Mouse (Mus musculus): ENCODE data around the gene Arid2. TPM values are rescaled to one million over a fixed set of nuclear protein-coding genes. Genes with fewer than 3 reads are reported as not detected.
A peak's percentile ranks its signal among the peaks of the same experiment; 100 is the strongest.

Gene Arid2
- polyA plus RNA-seq, 1 experiment from 2014 or later, result 28.7 TPM

DNA sequence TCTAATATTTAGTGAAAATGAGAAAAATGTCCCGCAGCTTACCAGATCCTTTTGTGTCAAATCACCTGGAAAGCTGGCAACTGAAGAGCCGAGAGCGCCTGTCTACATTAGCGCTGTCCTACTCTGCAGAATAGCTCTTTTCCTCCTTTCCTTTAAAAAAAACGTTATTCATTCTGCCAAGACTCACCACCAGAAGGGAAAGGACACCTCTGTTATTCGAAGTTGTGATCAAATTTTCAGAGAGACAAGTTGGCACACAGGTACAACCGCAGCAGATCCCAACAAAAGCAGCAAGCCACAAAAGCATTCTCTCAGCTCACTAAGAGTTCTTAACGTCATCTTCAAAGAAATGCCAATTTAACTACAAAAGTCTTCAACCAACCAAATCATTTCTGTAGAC is 4.2 kb upstream of the Arid2 start:
- no peaks in the 10 kb centered on the region; the same call in 1 of the 2 replicates for H3K36me3 ChIP-seq (ENCODE audit: control insufficient read depth, insufficient read depth)
- ATAC-seq, result no peak
- H3K27ac ChIP-seq (ENCODE audit: low read length), result peak overlapping the region; percentile 42
- peak overlapping the region; percentile 96 for H3K4me3 ChIP-seq (replicated peaks; ENCODE audit: low read length)
- H3K9me3 ChIP-seq (ENCODE audit: control insufficient read depth, low read length), result 0 out of 2 replicates have a peak, but pooled peaks cover 4% of the 10 kb centered on the region
- peak overlapping the region; percentile 65 for H3K4me2 ChIP-seq (ENCODE audit: low read length)
- peaks cover 22% of the 10 kb centered on the region for H3K4me1 ChIP-seq (replicated peaks; ENCODE audit: control insufficient read depth, insufficient read depth, low read length)
- H3K27me3 ChIP-seq (replicated peaks; ENCODE audit: control insufficient read depth, insufficient read depth, low read length), result no peaks in the 10 kb centered on the region
- peak overlapping the region; percentile 31; the same call in 1 of the 2 replicates for H3K9ac ChIP-seq (replicated peaks; ENCODE audit: low read depth, low read length)
- WGBS, result 23% methylated on average over 8 of the region's 8 CpGs

DNA sequence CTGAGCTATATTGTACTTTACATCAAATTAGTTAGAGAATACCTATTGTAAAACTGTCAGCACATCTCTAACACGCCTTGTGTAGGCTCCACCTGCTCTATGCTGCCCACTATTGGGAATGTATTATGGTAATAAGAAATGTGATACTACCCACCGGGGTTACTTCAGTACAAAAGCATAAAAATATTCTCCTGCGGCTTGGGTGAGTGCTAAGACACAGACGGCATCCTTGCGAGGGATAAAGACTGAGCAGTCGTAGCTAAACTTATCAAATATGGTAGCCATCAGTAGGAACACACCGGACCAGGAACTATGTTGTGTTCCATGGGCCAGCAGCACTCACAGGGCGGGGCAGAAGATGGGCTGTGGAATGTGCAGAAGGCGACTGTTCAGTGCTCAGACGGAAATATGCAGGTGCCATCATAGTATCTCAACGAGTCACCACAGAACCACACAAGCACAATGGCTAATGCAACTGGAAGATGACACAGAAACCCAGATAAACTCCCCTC is 3.3 kb upstream of the Arid2 start:
- H3K9ac ChIP-seq (replicated peaks; ENCODE audit: low read depth, low read length), result peak overlapping the region; percentile 98
- peak overlapping the region; percentile 96 for H3K4me3 ChIP-seq (replicated peaks; ENCODE audit: low read length)
- H3K9me3 ChIP-seq (ENCODE audit: control insufficient read depth, low read length), result 0 out of 2 replicates have a peak, but pooled peaks cover 4% of the 10 kb centered on the region
- no peaks in the 10 kb centered on the region; the same call in 1 of the 2 replicates for H3K36me3 ChIP-seq (ENCODE audit: control insufficient read depth, insufficient read depth)
- H3K4me2 ChIP-seq (ENCODE audit: low read length), result peak overlapping the region; percentile 65
- under 1% methylated on average over 11 of the region's 11 CpGs for WGBS
- H3K27me3 ChIP-seq (replicated peaks; ENCODE audit: control insufficient read depth, insufficient read depth, low read length), result no peaks in the 10 kb centered on the region
- H3K27ac ChIP-seq (ENCODE audit: low read length), result peak overlapping the region; percentile 100
- H3K4me1 ChIP-seq (replicated peaks; ENCODE audit: control insufficient read depth, insufficient read depth, low read length), result peaks cover 24% of the 10 kb centered on the region
- no peak for ATAC-seq

DNA sequence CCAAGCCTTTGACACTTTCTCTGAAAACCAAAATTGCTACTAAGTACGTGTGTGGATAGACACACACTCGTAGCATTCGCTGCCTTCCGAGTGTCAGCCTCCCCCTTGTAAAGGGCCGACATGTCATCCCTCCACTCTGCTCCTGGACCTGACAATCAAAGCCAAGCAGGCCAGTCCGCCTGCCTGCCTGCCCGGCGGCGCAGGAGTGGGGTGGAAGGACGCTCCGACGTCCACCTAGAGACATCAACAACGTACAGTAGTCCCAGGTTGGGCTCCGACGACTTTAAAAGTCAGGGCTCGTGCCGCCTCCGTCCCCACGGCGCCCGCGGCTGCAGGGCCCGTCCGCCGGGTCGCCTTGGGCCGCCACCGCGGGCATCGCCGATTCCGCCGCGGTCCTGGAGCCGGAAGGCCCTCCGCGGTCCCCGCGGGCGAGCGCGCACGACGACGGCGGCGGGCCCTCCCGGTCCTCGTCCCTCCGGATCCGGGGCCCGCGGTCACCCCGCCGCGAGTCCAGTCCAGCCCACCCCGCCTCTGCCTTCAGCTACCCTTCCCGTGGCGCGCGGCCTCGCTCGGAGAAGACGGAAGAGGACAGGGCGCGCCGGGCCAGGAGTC is 2.5 kb upstream of the Arid2 start:
- WGBS, result under 1% methylated on average over 66 of the region's 67 CpGs
- Histone ChIP-seq H3K4me3 (replicated peaks; ENCODE audit: low read length) (peak overlapping the region; percentile 96), H3K9me3 (ENCODE audit: control insufficient read depth, low read length) (0 out of 2 replicates have a peak, but pooled peaks cover 4% of the 10 kb centered on the region), H3K9ac (replicated peaks; ENCODE audit: low read depth, low read length) (peak overlapping the region; percentile 98), H3K36me3 (ENCODE audit: control insufficient read depth, insufficient read depth) (no peaks in the 10 kb centered on the region; the same call in 1 of the 2 replicates), H3K4me1 (replicated peaks; ENCODE audit: control insufficient read depth, insufficient read depth, low read length) (peaks cover 29% of the 10 kb centered on the region), H3K27me3 (replicated peaks; ENCODE audit: control insufficient read depth, insufficient read depth, low read length) (no peaks in the 10 kb centered on the region), H3K4me2 (ENCODE audit: low read length) (peak overlapping the region; percentile 65), H3K27ac (ENCODE audit: low read length) (peak overlapping the region; percentile 100)
- peak; percentile 19 for ATAC-seq

DNA sequence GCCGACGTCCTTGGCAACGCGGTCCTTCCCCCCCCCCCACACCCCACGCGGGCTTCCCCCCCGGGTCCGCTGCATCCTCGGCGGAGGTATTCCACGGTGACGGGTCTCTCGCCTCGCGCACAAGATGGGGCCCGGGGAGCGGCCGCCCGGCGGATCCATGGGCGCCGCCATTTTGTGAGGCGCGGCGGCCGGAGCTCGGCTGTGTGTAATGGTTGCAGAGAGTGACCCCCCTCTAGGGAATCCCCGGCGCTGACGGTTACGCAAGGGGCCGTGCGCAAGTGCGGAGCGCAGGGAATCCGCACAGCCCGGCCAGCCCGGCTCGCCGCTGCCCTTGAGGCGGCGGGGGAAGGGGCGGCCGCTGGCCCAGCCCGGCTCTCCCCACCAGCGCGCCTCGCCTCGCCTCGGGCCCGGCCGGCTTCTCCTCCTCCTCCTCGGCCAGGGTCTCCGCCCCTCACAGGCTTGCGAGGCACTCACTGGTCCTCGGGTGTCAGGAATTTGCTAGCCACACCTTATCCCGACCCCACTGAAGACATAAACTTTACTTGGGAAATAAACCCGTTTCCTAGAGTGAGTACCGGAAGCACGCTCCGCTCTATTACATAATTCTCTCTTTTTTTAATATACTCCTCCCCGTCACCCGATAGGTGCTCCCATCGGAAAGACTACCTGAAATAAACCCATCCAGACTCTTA is 1.8 kb upstream of the Arid2 start:
- H3K4me1 ChIP-seq (replicated peaks; ENCODE audit: control insufficient read depth, insufficient read depth, low read length), result peaks cover 32% of the 10 kb centered on the region

DNA sequence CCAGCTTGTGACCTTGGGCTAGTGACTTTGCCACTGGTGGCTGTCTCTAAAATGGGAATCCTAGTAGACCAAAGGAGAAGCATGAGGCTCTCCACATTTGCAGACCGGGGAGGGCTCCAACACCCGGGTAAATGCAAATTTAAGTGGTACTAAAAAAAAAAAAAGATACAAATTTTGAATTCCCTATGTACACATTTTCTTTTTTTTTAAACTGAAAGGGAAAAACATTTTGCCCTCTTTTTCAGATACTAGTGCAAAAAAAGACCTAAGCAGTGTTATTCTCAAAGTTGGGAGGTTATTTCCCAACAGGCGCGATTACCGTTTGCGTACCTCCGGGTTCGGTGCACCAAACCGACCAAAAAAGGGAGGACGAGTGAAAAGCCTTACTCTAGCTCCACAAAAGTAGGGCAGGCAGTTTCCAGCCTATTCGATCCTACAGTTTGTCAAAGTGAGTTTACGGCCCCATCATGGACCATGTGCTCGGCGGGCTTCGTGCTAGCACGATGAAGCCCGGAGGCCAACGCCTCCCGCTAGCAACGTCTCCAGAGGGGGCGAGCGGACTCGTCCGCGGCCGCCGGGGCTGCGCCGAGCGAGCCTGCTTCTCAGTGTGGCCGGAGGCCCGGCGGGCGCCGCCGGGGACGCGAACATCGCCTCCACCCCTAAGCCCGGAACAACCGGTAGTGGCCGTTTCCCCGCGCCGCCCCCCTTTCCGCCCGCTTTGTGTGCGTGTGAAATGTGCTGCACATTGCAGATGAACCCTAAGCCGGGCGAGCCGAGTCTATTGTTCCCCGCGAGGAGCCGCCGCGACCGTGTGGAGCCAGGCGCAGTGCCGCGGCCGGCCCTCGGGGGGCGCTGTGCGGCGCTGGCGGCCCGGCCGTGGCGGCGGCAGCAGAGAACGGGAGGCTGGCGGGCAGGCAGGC is 1.0 kb upstream of the Arid2 start:
- Histone ChIP-seq H3K36me3 (ENCODE audit: control insufficient read depth, insufficient read depth) (no peaks in the 10 kb centered on the region), H3K4me2 (ENCODE audit: low read length) (peak overlapping the region; percentile 65), H3K4me1 (replicated peaks; ENCODE audit: control insufficient read depth, insufficient read depth, low read length) (peaks cover 32% of the 10 kb centered on the region), H3K27me3 (replicated peaks; ENCODE audit: control insufficient read depth, insufficient read depth, low read length) (no peaks in the 10 kb centered on the region), H3K27ac (ENCODE audit: low read length) (peak overlapping the region; percentile 100), H3K4me3 (replicated peaks; ENCODE audit: low read length) (peak overlapping the region; percentile 96), H3K9ac (replicated peaks; ENCODE audit: low read depth, low read length) (peak overlapping the region; percentile 98), H3K9me3 (ENCODE audit: control insufficient read depth, low read length) (no peaks in the 10 kb centered on the region)
- under 1% methylated on average over 72 of the region's 72 CpGs for WGBS
- peak; percentile 77 for ATAC-seq

More for the DNA sequence above, 1.8 kb upstream of the Arid2 start:
- H3K27ac ChIP-seq (ENCODE audit: low read length), result peak overlapping the region; percentile 100
- H3K4me2 ChIP-seq (ENCODE audit: low read length), result peak overlapping the region; percentile 65
- peak; percentile 83 for ATAC-seq
- no peaks in the 10 kb centered on the region for H3K27me3 ChIP-seq (replicated peaks; ENCODE audit: control insufficient read depth, insufficient read depth, low read length)
- peak overlapping the region; percentile 96 for H3K4me3 ChIP-seq (replicated peaks; ENCODE audit: low read length)
- H3K9ac ChIP-seq (replicated peaks; ENCODE audit: low read depth, low read length), result peak overlapping the region; percentile 98
- no peaks in the 10 kb centered on the region for H3K9me3 ChIP-seq (ENCODE audit: control insufficient read depth, low read length)
- under 1% methylated on average over 54 of the region's 64 CpGs for WGBS
- H3K36me3 ChIP-seq (ENCODE audit: control insufficient read depth, insufficient read depth), result no peaks in the 10 kb centered on the region

DNA sequence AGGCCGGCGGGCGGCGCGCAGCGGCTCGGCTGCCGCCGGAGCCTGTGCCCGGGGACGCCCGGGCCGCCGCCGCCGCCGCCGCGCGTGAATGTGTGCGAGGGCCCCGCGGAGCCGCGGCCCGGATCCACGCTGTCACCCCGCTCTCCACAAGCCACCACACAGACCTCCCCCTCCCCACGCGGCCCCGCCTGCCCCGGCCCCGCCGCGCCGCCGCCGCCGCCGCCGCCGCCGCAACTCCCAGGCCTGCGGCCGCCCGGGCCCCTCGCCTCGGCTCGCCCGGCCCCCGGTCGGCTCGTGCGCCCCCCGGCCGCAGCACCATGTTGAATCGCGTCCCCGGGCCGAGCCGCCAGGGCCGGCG is 404 bp upstream of the Arid2 start:
- Histone ChIP-seq H3K27ac (ENCODE audit: low read length) (peak overlapping the region; percentile 100), H3K4me2 (ENCODE audit: low read length) (peak overlapping the region; percentile 65; the same call in 1 of the 2 replicates), H3K4me3 (replicated peaks; ENCODE audit: low read length) (peak overlapping the region; percentile 96), H3K9me3 (ENCODE audit: control insufficient read depth, low read length) (no peaks in the 10 kb centered on the region), H3K4me1 (replicated peaks; ENCODE audit: control insufficient read depth, insufficient read depth, low read length) (peaks cover 30% of the 10 kb centered on the region), H3K27me3 (replicated peaks; ENCODE audit: control insufficient read depth, insufficient read depth, low read length) (no peaks in the 10 kb centered on the region), H3K36me3 (ENCODE audit: control insufficient read depth, insufficient read depth) (no peaks in the 10 kb centered on the region), H3K9ac (replicated peaks; ENCODE audit: low read depth, low read length) (peak overlapping the region; percentile 98)
- WGBS, result under 1% methylated on average over 27 of the region's 63 CpGs
- peak; percentile 24 for ATAC-seq

DNA sequence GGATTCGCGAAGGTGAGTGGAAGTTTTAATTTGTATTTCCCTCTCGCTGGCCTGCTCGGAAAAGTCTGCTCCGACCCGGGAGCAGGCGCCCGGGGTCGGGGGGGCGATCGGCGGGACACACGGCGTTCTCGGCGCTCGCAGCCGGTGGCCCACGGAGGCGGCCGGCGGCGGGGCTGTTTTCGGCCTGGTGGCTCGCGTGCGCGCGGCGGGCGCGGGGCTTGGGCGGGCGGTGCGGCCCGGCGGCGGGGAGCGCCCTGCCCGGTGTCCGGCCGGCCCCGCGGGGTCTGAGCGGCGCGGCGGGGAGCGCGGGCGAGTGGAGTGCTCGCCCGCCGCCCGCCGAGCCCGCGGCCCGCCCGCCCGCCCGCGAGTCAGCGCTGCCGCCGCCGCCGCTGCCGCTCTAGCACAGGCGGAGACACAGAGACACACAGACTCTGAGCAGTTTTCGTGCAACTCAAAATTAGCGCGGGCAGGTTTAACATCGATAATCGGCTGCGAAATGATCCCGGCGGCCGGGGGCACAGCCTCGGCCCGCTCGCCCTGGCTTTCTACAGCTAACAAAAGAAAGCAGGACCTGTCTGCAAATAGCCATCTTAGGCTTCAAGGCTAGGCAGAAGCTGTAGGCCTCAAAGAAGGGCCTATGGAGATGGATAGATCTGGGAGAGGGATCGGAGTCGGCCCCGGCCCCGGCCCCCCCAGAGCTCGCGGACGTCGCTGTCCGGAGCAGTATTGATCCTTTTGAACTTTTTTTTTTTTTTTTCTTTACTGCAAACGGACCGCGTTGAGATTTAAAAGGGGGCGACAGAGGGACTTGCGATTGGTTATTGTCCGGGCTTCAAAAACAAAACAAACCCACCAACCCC is 888 bp downstream of the Arid2 start:
- Histone ChIP-seq H3K4me1 (replicated peaks; ENCODE audit: control insufficient read depth, insufficient read depth, low read length) (peaks cover 21% of the 10 kb centered on the region), H3K4me2 (ENCODE audit: low read length) (peak overlapping the region; percentile 91), H3K9me3 (ENCODE audit: control insufficient read depth, low read length) (no peaks in the 10 kb centered on the region), H3K27ac (ENCODE audit: low read length) (peak overlapping the region; percentile 100), H3K27me3 (replicated peaks; ENCODE audit: control insufficient read depth, insufficient read depth, low read length) (no peaks in the 10 kb centered on the region), H3K36me3 (ENCODE audit: control insufficient read depth, insufficient read depth) (no peaks in the 10 kb centered on the region), H3K4me3 (replicated peaks; ENCODE audit: low read length) (peak overlapping the region; percentile 96), H3K9ac (replicated peaks; ENCODE audit: low read depth, low read length) (peak overlapping the region; percentile 98)
- WGBS, result under 1% methylated on average over 86 of the region's 97 CpGs
- no peak for ATAC-seq

DNA sequence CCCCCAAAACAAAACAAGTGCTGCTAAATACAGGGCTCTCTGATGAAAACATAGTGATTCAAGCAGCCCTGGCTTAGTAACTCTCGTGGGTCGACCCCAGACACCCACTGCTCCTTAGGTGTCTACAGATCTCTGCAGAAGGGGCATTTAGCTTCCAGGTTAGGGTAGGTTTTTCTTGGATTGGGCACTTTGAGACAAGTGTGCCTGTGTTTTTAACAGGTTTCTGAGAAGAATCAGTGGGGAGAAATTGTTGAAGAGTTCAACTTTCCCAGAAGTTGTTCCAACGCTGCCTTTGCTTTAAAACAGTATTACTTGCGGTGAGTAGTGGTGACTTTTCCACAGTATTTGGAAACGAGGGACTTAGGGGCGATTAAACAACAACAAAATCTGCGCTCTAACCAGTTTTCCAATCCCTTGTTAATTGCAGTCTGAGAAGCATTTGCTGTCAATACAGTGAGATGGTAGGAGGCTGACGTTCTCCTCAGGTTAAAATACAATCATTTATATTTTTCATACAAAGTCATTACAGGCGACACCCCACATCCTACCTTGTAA is 1.6 kb downstream of the Arid2 start:
- H3K27me3 ChIP-seq (replicated peaks; ENCODE audit: control insufficient read depth, insufficient read depth, low read length), result no peaks in the 10 kb centered on the region
- peak overlapping the region; percentile 96 for H3K4me3 ChIP-seq (replicated peaks; ENCODE audit: low read length)
- peak overlapping the region; percentile 91 for H3K4me2 ChIP-seq (ENCODE audit: low read length)
- H3K36me3 ChIP-seq (ENCODE audit: control insufficient read depth, insufficient read depth), result no peaks in the 10 kb centered on the region
- H3K4me1 ChIP-seq (replicated peaks; ENCODE audit: control insufficient read depth, insufficient read depth, low read length), result peaks cover 17% of the 10 kb centered on the region
- peak overlapping the region; percentile 98 for H3K9ac ChIP-seq (replicated peaks; ENCODE audit: low read depth, low read length)
- peak overlapping the region; percentile 100 for H3K27ac ChIP-seq (ENCODE audit: low read length)
- 2% methylated on average over 9 of the region's 9 CpGs for WGBS
- ATAC-seq, result no peak
- no peaks in the 10 kb centered on the region for H3K9me3 ChIP-seq (ENCODE audit: control insufficient read depth, low read length)
